Mouse (Mus musculus) CD4-positive, CD25-positive, alpha-beta regulatory T cell, adult 9 weeks (primary cell): ENCODE measurements around the gene Fcrls. TPM values are rescaled to one million over a fixed set of nuclear protein-coding genes. Genes with fewer than 3 reads are reported as not detected.

Experiments
- polyA plus RNA-seq: library from polyadenylated mRNA; unstranded; fragments of 100-300 nt; shearing (Covaris generic); gene quantifications from one replicate; pipeline ENCODE4 v1.2.1, GENCODE M21; 2017

Gene Fcrls
- polyA plus RNA-seq, result not detected

DNA sequence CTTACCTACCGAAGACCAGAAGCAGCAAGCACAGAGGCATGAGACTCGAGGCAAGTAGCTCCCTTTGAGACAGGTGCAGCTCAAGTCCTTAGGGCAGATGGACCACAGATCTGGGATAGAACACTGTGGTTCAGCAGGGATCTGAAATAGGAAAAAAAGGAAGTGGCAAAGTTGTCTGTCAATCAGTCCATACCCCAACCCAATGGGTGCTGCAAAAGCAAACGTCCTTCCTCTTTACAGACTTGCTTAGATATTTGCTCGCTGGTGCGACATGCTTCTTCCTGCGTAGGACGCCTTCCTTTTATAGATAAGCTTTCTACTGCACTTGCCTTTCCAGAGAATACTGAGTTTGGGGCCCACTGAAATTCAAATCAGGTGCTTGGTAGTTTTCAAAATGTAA, at the start of gene Fcrls:
Fcrls (minus strand) TSS at position 303 of the 400 bp plus-strand sequence.

Other genes starting within 250 kb of the Fcrls start
- not detected for gene Kirrel, start 89.0 kb downstream of the Fcrls start, polyA plus RNA-seq
- 1.2 TPM for gene Cd5l, start 94.1 kb upstream of the Fcrls start, polyA plus RNA-seq
- gene Fcrl1, start 112.6 kb upstream of the Fcrls start, polyA plus RNA-seq, result 17.7 TPM
- gene Fcrl5, start 172.0 kb upstream of the Fcrls start, polyA plus RNA-seq, result 0.71 TPM